Mouse (Mus musculus): ENCODE measurements around the gene Slc9a4.
A peak's percentile ranks its signal among the peaks of the same experiment; 100 is the strongest.
"Not testable (repeated sequence)": the region's sequence is repeated elsewhere in the genome, so short reads cannot be mapped to it uniquely, and the experiment has no call there.

Gene Slc9a4

DNA sequence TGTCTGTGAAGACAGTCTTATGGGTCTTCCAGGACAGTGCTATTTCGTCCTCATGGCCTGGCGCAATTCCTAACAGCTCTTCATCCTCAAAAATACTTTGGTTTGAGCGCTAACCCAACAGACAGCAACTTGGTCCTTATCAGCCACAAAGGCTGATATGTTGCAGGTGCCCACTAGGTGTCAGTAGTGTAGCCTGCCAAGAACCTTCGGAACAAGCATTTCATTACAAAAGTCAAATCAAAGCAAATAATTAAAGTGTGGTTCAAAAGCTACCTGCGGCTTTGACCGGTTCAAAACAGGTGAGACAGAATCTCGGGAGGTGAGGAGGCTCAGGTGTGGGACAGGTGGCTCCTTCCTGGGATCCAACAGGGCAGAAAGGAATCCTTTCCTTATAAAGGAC lies at the start of gene Slc9a4:
TSS of gene Slc9a4 (plus strand) at position 298 of the 400 bp plus-strand sequence.
- peak; percentile 83 for ATAC-seq (ENCODE audit: low TSS enrichment)

DNA sequence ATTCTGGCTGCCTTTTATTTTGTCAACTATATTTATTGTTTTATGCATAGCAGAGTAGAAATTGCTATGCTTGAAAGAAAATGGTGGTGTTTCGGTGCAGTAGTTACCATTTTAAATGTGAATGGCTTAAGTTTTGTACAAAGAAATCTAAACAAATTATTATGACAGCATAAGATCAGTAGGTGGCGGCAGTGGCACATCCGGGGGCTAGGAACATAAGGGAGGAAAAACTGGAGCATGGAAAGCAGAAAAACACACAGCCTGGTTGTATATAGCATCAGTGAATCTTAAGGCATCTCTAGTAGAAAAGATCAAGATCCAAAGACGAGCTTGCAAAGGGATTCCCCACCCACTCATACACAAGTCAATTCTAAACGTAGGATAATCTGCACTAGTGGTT lies 42.3 kb upstream of the Slc9a4 start:
- 0 out of 2 replicates have a peak, but pooled peaks have one; percentile 55 for ATAC-seq (ENCODE audit: low TSS enrichment)

DNA sequence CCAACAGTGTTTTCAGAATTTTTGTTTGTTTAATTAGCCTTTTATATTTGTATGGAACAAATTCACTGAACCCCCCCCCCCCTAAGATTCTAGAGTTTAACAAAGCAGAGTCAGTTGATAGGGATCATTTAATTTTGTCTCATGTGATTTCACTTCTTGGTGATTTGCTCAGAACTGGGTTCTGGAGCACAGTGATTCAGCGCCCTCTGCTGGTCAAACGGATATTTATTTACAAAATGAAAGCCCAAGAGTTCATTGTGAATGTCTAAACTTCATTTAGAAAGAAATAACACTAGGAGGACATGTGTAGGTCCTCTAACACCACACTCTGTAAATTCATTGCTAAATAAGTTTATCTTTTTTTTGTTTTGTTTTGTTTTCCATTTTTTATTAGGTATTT lies 35.2 kb upstream of the Slc9a4 start:
- ATAC-seq (ENCODE audit: low TSS enrichment): peak; percentile 65; the same call in 1 of the 2 replicates

- no peak for ATAC-seq (ENCODE audit: low TSS enrichment)
These were observed 33.2 kb upstream of the Slc9a4 start for GRCm38 (mm10) chr1:40546645-40547044.

DNA sequence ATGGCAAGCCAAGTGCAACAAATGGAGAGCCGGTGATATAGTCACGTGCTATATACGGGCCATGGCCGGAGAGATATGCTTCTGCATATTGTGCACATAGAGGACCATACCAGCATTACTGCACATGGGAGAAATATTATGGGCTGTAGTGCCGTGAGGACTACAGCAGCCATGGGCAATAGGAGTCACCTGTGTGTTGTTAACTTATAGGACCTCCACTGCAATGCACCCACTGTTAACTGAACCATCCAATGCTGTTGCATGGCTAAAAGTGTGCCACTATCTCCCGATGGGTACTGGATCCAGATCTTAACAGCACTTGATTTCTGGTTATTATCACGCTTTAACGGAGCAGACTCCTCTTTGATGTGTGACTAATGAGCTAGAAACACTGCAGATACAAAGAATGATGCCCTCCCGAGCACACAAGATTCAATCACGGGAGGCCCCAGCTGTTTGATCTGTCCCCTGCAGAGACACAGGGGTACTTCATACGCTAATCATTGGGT lies 32.8 kb upstream of the Slc9a4 start:
- ATAC-seq (ENCODE audit: low TSS enrichment): no peak

DNA sequence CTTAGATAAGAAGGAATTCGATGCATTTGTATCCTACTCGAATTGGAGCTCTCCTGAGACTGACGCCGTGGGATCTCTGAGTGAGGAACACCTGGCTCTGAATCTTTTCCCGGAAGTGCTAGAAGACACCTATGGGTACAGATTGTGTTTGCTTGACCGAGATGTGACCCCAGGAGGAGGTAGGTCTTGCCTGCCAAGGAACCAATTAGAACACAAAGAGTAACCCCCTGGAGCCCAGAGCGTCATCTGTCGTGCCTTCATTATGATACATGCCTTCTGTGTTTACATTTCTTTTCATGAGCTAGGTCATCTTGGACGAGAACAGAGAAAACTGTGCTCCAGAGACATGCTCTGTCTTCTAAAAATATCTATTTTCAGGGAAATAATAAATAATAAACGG lies 32.1 kb upstream of the Slc9a4 start:
- ATAC-seq (ENCODE audit: low TSS enrichment): no peak

- no peak for ATAC-seq (ENCODE audit: low TSS enrichment)
These were observed 10.5 kb upstream of the Slc9a4 start for GRCm38 (mm10) chr1:40569374-40569773.

DNA sequence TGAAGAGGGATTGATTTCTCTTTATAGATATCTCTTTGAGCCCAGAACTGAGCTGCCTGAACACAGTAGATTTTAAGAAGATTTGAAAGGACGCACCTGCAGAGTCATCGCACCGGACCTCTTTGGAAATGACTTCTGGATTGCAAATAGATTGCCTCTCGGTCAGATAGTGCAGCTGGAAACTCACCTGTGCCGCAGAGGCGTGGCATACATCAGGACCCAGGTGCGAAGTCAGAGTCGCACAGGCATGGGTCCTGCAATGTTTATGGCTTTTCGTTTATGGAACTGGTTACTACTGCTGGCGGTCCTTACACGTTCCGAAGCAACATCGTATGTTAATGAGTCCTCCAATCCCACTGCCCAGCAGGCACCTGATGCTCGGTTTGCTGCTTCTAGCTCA lies 388 bp downstream of the Slc9a4 start:
- no peak for ATAC-seq (ENCODE audit: low TSS enrichment)

GRCm38 (mm10) chr1:40586776-40587175 lies 6.9 kb downstream of the Slc9a4 start:
- ATAC-seq (ENCODE audit: low TSS enrichment): no peak

- no peak for ATAC-seq (ENCODE audit: low TSS enrichment)
These were observed 11.1 kb downstream of the Slc9a4 start for GRCm38 (mm10) chr1:40590931-40591330.

DNA sequence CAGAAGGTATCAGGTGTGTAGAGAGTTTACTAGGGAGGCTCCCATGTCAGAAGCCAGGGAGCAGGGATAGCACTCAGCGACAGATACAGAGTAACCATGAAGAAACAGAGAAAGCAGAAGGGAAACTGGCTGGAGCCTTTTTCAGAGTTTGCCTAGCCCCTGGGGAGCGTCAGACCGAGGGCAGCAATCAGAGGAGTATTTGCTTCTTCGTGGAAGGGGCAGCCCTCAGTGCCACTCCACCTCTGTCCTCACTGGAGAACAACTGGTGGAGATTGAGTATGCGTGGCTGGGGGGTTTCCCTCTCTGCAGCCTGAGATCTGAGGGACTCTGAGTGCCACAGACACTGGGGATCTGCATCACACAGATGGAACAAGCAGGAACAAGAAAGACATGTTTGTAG lies 17.9 kb downstream of the Slc9a4 start:
- no peak for ATAC-seq (ENCODE audit: low TSS enrichment)

DNA sequence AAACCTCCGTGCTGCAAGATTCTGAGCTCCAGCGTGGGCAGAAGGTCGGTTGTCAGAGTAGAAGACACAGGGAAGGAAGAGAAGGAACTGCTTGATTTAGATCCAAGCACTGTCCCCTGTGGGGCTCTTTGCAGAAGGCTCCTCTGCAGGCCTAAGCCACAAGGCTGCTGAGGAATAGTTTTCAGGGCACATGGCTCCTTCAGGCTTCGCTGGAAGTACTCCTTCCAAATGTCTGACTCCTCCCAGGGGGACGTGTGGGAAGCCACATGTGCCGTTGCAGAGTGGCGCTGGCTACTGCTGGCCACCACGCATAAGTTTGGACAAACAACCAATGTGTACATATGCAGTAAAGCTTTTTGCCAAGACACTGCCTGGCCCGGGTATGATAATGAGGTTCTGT lies 19.8 kb downstream of the Slc9a4 start:
- not testable (repeated sequence) for ATAC-seq (ENCODE audit: low TSS enrichment)

GRCm38 (mm10) chr1:40600394-40601327 lies 20.8 kb downstream of the Slc9a4 start:
- ATAC-seq (ENCODE audit: low TSS enrichment): peak; percentile 87

DNA sequence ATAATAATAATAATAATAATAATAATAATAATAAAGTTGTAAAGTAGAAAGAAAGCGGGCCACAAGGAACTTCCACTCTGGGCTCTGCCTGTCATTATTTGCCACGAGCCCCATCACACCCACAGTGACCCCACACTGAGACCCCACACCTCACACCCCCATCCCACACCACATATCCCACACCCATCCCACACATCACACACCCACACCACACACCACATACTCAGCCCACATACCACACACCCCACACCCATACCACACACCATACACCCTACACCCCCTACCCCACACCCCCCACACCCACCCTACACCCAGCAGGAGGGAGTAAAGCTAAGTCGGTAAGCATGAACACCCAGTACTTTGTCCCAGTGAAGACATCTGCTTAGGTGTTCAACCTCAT lies 21.6 kb downstream of the Slc9a4 start:
- ATAC-seq (ENCODE audit: low TSS enrichment): no peak

- peak; percentile 57; the same call in 1 of the 2 replicates for ATAC-seq (ENCODE audit: low TSS enrichment)
These were observed 33.3 kb downstream of the Slc9a4 start for GRCm38 (mm10) chr1:40613219-40613618.

DNA sequence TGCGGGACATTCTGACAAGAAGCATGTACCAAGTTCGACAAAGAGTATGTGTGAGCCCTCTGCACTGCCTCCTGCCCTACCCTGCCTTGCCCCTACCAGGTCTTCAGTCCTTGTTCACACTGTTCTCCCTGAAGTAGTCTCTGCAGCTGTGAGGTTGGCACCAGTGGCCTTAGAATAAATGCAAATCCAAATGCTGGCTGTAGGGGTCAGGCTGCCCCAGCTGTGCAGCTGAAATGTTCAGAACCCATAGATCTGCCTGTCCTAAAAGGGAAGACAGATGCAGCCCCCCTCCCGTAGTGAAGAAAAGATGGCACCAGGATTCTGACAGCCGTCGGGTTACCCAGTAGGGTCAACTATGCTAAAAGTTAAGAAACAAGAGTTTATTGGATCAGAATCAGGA lies 39.2 kb downstream of the Slc9a4 start:
- no peak for ATAC-seq (ENCODE audit: low TSS enrichment)

DNA sequence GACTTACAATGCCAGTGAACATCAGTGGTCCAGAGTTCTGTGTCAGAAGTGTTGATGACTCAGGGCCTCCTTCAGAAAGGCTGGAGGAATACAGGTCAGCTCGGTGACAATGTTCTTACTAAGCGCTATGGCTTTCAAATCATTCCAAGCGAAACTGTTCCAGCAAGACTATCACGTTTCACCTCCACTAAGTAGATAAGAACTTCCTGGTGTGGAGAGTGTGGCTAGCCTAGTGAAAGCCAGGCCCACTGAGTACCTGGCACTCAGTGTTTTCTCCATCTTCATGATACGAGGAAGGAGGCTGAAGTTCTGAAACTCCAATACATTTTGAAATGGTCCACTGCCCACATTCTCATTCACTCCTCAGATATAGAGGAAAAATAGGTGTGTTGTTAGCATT lies 40.0 kb downstream of the Slc9a4 start:
- no peak for ATAC-seq (ENCODE audit: low TSS enrichment)

- ATAC-seq (ENCODE audit: low TSS enrichment): no peak
These were observed 45.1 kb downstream of the Slc9a4 start for GRCm38 (mm10) chr1:40624954-40625353.

- ATAC-seq (ENCODE audit: low TSS enrichment): no peak
These were observed 47.1 kb downstream of the Slc9a4 start for GRCm38 (mm10) chr1:40626954-40627353.

- no peak for ATAC-seq (ENCODE audit: low TSS enrichment)
These were observed 48.6 kb downstream of the Slc9a4 start for GRCm38 (mm10) chr1:40628443-40628842.

DNA sequence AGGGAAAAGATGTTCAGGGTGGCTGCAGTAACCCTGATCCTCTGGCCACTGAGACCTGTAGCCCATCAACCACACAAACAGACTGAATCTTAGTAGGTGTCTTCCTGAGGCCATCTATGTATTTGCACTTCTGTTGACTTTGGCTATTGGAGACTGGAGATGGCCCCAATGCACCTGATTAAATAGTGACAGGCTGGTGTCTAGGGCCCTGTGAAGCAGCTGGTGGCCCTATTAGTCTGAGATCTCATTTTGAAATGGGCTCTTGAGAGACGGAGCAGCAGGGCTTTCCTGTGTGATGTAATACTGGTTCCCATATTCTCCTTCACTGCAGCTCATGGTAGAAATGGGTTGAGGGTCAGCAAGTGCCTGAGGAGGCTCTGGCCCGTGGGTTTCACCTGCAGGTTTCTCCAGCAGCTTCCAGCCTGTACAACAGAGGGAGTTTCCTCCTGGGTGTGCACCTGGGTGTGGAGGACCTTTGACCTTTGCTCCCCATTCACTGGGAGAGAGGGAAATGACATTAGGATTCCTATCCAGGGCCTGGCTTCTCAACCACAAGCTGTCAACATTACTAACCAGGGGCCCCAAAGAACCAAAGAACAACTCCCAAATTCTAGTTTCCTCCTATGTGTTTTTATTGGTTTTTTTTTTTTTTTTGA lies 52.7 kb downstream of the Slc9a4 start:
- ATAC-seq (ENCODE audit: low TSS enrichment): no peak

GRCm38 (mm10) chr1:40634608-40635007 lies 54.7 kb downstream of the Slc9a4 start:
- 0 out of 2 replicates have a peak, but pooled peaks have one; percentile 20 for ATAC-seq (ENCODE audit: low TSS enrichment)

- no peak for ATAC-seq (ENCODE audit: low TSS enrichment)
These were observed 68.4 kb downstream of the Slc9a4 start for GRCm38 (mm10) chr1:40648234-40648633.
